Mouse (Mus musculus) embryonic facial prominence, embryonic 15.5 days (tissue): ENCODE results near the gene Hlcs. TPM values are rescaled to one million over a fixed set of nuclear protein-coding genes. Genes with fewer than 3 reads are reported as not detected.
A peak's percentile ranks its signal among the peaks of the same experiment; 100 is the strongest.

Experiments
- ATAC-seq: fragments of 200-750 bp; cut with Nextera tagmentation; 2 replicates; pipeline ENCODE4 v1.8.0; 2017; ENCODE audit warnings: low read depth, moderate TSS enrichment; ENCODE audit not compliant: insufficient number of reproducible peaks, low FRiP score, low TSS enrichment
- H3K27ac ChIP-seq: fragments of 300-500 bp; sonication (generic); replicated peaks from 2 replicates; pipeline ENCODE4 v1.5.1; 2015; ENCODE audit warnings: mild to moderate bottlenecking, inconsistent platforms
- H3K27me3 ChIP-seq: fragments of 300-500 bp; sonication (generic); 2 replicates; pipeline ENCODE4 v1.6.1; 2015; ENCODE audit warnings: inconsistent platforms
- H3K36me3 ChIP-seq: fragments of 300-500 bp; sonication (generic); 2 replicates; pipeline ENCODE4 v1.6.1; 2015; ENCODE audit warnings: mild to moderate bottlenecking, inconsistent platforms
- H3K4me1 ChIP-seq: fragments of 300-500 bp; sonication (generic); 2 replicates; pipeline ENCODE4 v1.6.1; 2015; ENCODE audit warnings: inconsistent platforms
- H3K4me2 ChIP-seq: fragments of 300-500 bp; sonication (generic); replicated peaks from 2 replicates; pipeline ENCODE4 v1.6.1; 2015; ENCODE audit warnings: mild to moderate bottlenecking, inconsistent platforms
- H3K4me3 ChIP-seq: fragments of 300-500 bp; sonication (generic); replicated peaks from 2 replicates; pipeline ENCODE4 v1.5.1; 2015; ENCODE audit warnings: mild to moderate bottlenecking, inconsistent platforms
- H3K9ac ChIP-seq: fragments of 300-500 bp; sonication (generic); 2 replicates; pipeline ENCODE4 v1.6.1; 2015; ENCODE audit warnings: inconsistent platforms
- H3K9me3 ChIP-seq: fragments of 300-500 bp; sonication (generic); replicated peaks from 2 replicates; pipeline ENCODE4 v1.6.1; 2016; ENCODE audit warnings: inconsistent platforms
- WGBS: fragments of 180-500 bp; shearing (Covaris S2); methylation state at CpG from one replicate; pipeline ENCODE4 v1.1.7; 2015; 5-methylcytosine and 5-hydroxymethylcytosine counted together
- microRNA-seq: library from miRNA; unstranded; fragments of <30 nt; microRNA quantifications from one replicate; pipeline ENCODE4, GENCODE M21; 2016; ENCODE audit warnings: borderline number of aligned reads
- polyA plus RNA-seq: library from polyadenylated mRNA; unstranded; fragments of >200 nt; fragmentation: Nextera tagmentation; extraction: Ambion mirVana; gene quantifications from 2 replicates; pipeline ENCODE4 v1.2.1, GENCODE M21; 2015

Gene Hlcs
- polyA plus RNA-seq, 1 experiment from 2014 or later, result 11.1 TPM

DNA sequence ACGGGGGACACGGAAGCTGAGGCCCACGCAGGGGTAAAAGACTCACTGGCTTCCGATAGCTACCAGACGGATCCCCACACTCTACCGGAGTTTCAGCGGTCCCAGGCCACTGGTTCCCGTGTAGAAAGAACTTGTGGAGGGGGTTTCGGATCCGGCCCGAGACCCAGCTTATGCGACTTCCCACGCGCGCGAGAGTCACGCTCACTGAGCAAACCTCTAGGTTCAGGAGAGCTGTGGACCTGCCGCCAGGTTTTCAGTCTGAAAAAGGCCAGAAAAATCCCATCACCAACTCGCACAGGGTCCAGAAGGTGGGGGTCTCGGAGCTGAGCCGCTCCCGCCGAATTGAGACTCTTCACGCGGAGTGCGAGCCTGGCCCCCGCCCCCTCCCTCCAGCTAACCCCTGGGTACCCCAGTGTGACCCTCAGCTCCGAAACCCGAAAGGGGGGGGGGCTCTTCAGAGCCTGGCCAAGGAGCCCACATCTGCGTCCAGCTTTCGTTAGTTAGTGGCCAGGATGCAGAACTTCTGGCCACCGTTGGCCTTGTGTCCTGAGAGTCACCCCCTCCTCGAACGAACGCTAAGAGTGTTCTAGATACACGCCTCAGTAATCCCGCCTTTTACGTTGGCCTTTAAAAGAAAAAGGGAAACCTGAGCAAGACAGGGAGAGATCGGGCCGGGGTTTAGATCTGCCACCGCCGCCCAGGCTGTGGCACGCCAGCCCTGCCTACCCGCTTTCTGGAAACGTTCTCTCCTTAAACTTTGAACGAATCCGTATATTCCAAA lies 234.1 kb downstream of the Hlcs start:
- no peak overlapping the region for H3K9ac ChIP-seq
- H3K4me1 ChIP-seq, result peaks cover 19% of the 10 kb centered on the region
- no peaks in the 10 kb centered on the region for H3K36me3 ChIP-seq
- 2% methylated on average over 47 of the region's 47 CpGs for WGBS
- H3K4me3 ChIP-seq, result peak overlapping the region; percentile 10; the same call in 1 of the 2 replicates
- ATAC-seq, result no peak
- H3K9me3 ChIP-seq, result no peaks in the 10 kb centered on the region
- H3K27ac ChIP-seq, result no peak overlapping the region
- H3K27me3 ChIP-seq, result peaks cover 88% of the 10 kb centered on the region
- 0 out of 2 replicates have a peak overlapping the region, but pooled peaks have one; percentile 10 for H3K4me2 ChIP-seq

Small RNAs within 50 kb of the gene (microRNA-seq; reads per million reads assigned to microRNA genes)
- gene Gm23062, result not detected

Other genes with a start within 250 kb of the Hlcs start
- gene Sim2, start 228.6 kb downstream of the Hlcs start, polyA plus RNA-seq, result 0.85 and 1.0 TPM in 2 replicates
- 4.6 and 6.0 TPM in 2 replicates for gene Ripply3, start 14.8 kb upstream of the Hlcs start, polyA plus RNA-seq
- gene Ttc3, start 57.0 kb upstream of the Hlcs start, polyA plus RNA-seq, result 222 and 228 TPM in 2 replicates
- 127 TPM in 2 replicates for gene Pigp, start 58.3 kb upstream of the Hlcs start, polyA plus RNA-seq
- 55.8 and 56.1 TPM in 2 replicates for gene Vps26c, start 213.3 kb upstream of the Hlcs start, polyA plus RNA-seq